Mouse (Mus musculus): ENCODE results near the gene Nudcd3. TPM values are rescaled to one million over a fixed set of nuclear protein-coding genes. Genes with fewer than 3 reads are reported as not detected.

The Nudcd3 gene
- polyA plus RNA-seq, 1 experiment from 2014 or later, result 31.5 TPM

DNA sequence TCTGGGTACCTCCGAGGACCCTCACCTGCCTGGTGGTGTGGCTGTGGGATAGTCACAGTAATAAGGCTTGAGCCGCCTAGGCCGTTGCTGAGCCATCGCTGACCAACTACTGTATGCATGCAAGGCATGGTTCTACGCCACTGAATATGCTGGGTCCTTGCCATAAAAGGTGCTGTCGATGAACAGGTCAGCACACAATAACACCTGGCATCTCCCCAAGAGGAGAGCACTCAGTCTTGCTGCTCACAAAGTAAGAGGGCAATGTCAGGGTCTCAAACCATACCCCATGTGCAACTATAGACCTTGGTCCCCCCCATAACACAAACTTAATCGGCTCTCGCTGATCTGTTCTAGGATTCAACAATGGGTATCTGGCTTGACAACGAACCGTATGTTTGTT is 141.1 kb downstream of the Nudcd3 start:
- peaks cover 26% of the 10 kb centered on the region for H3K27me3 ChIP-seq (replicated peaks; ENCODE audit: control insufficient read depth, insufficient read depth, low read length)
- H3K9ac ChIP-seq (ENCODE audit: low read depth, low read length), result no peak overlapping the region
- H3K27ac ChIP-seq (replicated peaks; ENCODE audit: low read depth, low read length), result no peak overlapping the region
- no peaks in the 10 kb centered on the region for H3K4me1 ChIP-seq (ENCODE audit: control insufficient read depth, insufficient read depth, low read length)
- H3K4me2 ChIP-seq (ENCODE audit: low read depth, low read length), result no peak overlapping the region
- ATAC-seq (ENCODE audit: low read depth) (no peak), DNase-seq (ENCODE audit: low spot score) (no peak)
- WGBS, result 93% methylated on average over 10 of the region's 10 CpGs
- H3K36me3 ChIP-seq (ENCODE audit: control insufficient read depth, insufficient read depth, low read length), result no peaks in the 10 kb centered on the region
- H3K9me3 ChIP-seq (ENCODE audit: control insufficient read depth, low read length), result no peaks in the 10 kb centered on the region
- no peak overlapping the region for H3K4me3 ChIP-seq (ENCODE audit: low read depth, low read length)

Other genes with a start within 250 kb of the Nudcd3 start
- 30.9 and 33.1 TPM in 2 replicates for gene Ykt6, start 244.7 kb downstream of the Nudcd3 start, polyA plus RNA-seq (2014; fragmentation: Nextera tagmentation; extraction: Ambion mirVana)
- 6.1 and 9.2 TPM in 2 replicates for gene Camk2b, start 134.1 kb downstream of the Nudcd3 start, polyA plus RNA-seq (2014; fragmentation: Nextera tagmentation; extraction: Ambion mirVana)
- 0.26 and 0.33 TPM in 2 replicates for gene A730071L15Rik, start 386 bp downstream of the Nudcd3 start, polyA plus RNA-seq (2014; fragmentation: Nextera tagmentation; extraction: Ambion mirVana)
- gene Npc1l1, start 29.7 kb upstream of the Nudcd3 start, polyA plus RNA-seq (2014; fragmentation: Nextera tagmentation; extraction: Ambion mirVana), result 0.04 TPM in 1 of 2 replicates, not detected in the other
- 79.6 and 89.9 TPM in 2 replicates for gene Ddx56, start 67.4 kb upstream of the Nudcd3 start, polyA plus RNA-seq (2014; fragmentation: Nextera tagmentation; extraction: Ambion mirVana)
- 109 and 117 TPM in 2 replicates for gene Tmed4, start 74.5 kb upstream of the Nudcd3 start, polyA plus RNA-seq (2014; fragmentation: Nextera tagmentation; extraction: Ambion mirVana)
- gene Ogdh, start 91.2 kb upstream of the Nudcd3 start, polyA plus RNA-seq (2014; fragmentation: Nextera tagmentation; extraction: Ambion mirVana), result 92.5 and 93.8 TPM in 2 replicates
- 11.2 and 12.4 TPM in 2 replicates for gene Zmiz2, start 188.7 kb upstream of the Nudcd3 start, polyA plus RNA-seq (2014; fragmentation: Nextera tagmentation; extraction: Ambion mirVana)
- 4,672 and 4,857 TPM in 2 replicates for gene Ppia, start 215.0 kb upstream of the Nudcd3 start, polyA plus RNA-seq (2014; fragmentation: Nextera tagmentation; extraction: Ambion mirVana)
- 428 and 463 TPM in 2 replicates for gene H2afv, start 244.0 kb upstream of the Nudcd3 start, polyA plus RNA-seq (2014; fragmentation: Nextera tagmentation; extraction: Ambion mirVana)

All from embryonic facial prominence, embryonic 14.5 days (tissue).